Mouse (Mus musculus) MEL (cell line): ENCODE measurements around the gene Eva1b. TPM values are rescaled to one million over a fixed set of nuclear protein-coding genes. Genes with fewer than 3 reads are reported as not detected.

Source experiments
- DNase-seq: peaks from one replicate; pipeline ENCODE4 v3.0.0; 2011; ENCODE audit warnings: low read depth, low spot score
- H3K27ac ChIP-seq: 2 replicates; pipeline ENCODE4 v1.5.1; 2012; ENCODE audit warnings: low read depth, mild to moderate bottlenecking, control low read depth, low read length, moderate library complexity; ENCODE audit not compliant: control insufficient read depth
- H3K27me3 ChIP-seq, 2 experiments: fragments of 150-350 bp in 1 of 2; sonication (generic) in 1 of 2; 2 replicates each; pipeline ENCODE4 v1.6.1; 2012; ENCODE audit warnings: low read length in 2 of 2, mild to moderate bottlenecking in 2 of 2, improper control_type of control experiment in 1 of 2, moderate library complexity in 1 of 2; ENCODE audit not compliant: insufficient read depth in 2 of 2, control insufficient read depth in 1 of 2
- H3K36me3 ChIP-seq, 2 experiments: 2 replicates each; pipeline ENCODE4 v1.6.1; 2012 to 2014; ENCODE audit warnings: low read length in 2 of 2, improper control_type of control experiment in 1 of 2, inconsistent platforms in 1 of 2, mild to moderate bottlenecking in 1 of 2; ENCODE audit not compliant: insufficient read depth in 2 of 2, control insufficient read depth in 1 of 2
- H3K4me1 ChIP-seq, 2 experiments: fragments of 150-350 bp in 1 of 2; sonication (generic) in 1 of 2; 2 replicates each; pipeline ENCODE4 v1.6.1; 2012; ENCODE audit warnings: low read length in 2 of 2, improper control_type of control experiment in 1 of 2, mild to moderate bottlenecking in 1 of 2; ENCODE audit not compliant: insufficient read depth in 2 of 2, control insufficient read depth in 1 of 2
- H3K4me3 ChIP-seq, 2 experiments: fragments of 150-350 bp in 1 of 2; sonication (generic) in 1 of 2; 2 replicates each; pipeline ENCODE4 v1.5.1; 2012; ENCODE audit warnings: low read depth in 2 of 2, low read length in 2 of 2, mild to moderate bottlenecking in 2 of 2, moderate library complexity in 2 of 2, control low read depth in 1 of 2, improper control_type of control experiment in 1 of 2; ENCODE audit not compliant: control insufficient read depth in 1 of 2, insufficient read depth in 1 of 2
- H3K79me2 ChIP-seq: 2 replicates; pipeline ENCODE4 v1.6.1; 2012; ENCODE audit warnings: mild to moderate bottlenecking, low read length, moderate library complexity; ENCODE audit not compliant: control insufficient read depth, poor library complexity, insufficient read depth
- H3K9ac ChIP-seq: 2 replicates; pipeline ENCODE4 v1.6.1; 2012; ENCODE audit warnings: low read depth, mild to moderate bottlenecking, control low read depth, low read length, moderate library complexity; ENCODE audit not compliant: control insufficient read depth, poor library complexity, severe bottlenecking
- H3K9me3 ChIP-seq: fragments of 150-350 bp; sonication (generic); replicated peaks from 2 replicates; pipeline ENCODE4 v1.6.1; 2012; ENCODE audit warnings: mild to moderate bottlenecking, low read length, improper control_type of control experiment, moderate library complexity; ENCODE audit not compliant: insufficient read depth
- CHD2 ChIP-seq: IDR thresholded peaks from 2 replicates; pipeline ENCODE4 v1.6.1; 2011; ENCODE audit warnings: low read length, improper control_type of control experiment
- E2F4 ChIP-seq: IDR thresholded peaks from 2 replicates; pipeline ENCODE4 v1.6.1; 2011; ENCODE audit warnings: low read depth, low read length, improper control_type of control experiment, borderline replicate concordance
- ETS1 ChIP-seq: IDR thresholded peaks from 2 replicates; pipeline ENCODE4 v1.6.1; 2012; ENCODE audit warnings: low read depth, mild to moderate bottlenecking, inconsistent platforms, low read length, improper control_type of control experiment, moderate library complexity
- GABPA ChIP-seq: IDR thresholded peaks from 2 replicates; pipeline ENCODE4 v1.6.1; 2012; ENCODE audit warnings: low read depth, mild to moderate bottlenecking, inconsistent platforms, low read length, improper control_type of control experiment, moderate library complexity
- HCFC1 ChIP-seq: IDR thresholded peaks from 2 replicates; pipeline ENCODE4 v1.6.1; 2012; ENCODE audit warnings: low read depth, mild to moderate bottlenecking, inconsistent platforms, low read length, improper control_type of control experiment, moderate library complexity
- KAT2A ChIP-seq: conservative IDR thresholded peaks from 2 replicates; pipeline ENCODE4 v1.6.1; 2012; ENCODE audit warnings: low read depth, low read length, improper control_type of control experiment, inconsistent platforms
- MAX ChIP-seq: IDR thresholded peaks from 2 replicates; pipeline ENCODE4 v1.6.1; 2011; ENCODE audit warnings: low read length, improper control_type of control experiment
- MAZ ChIP-seq: IDR thresholded peaks from 2 replicates; pipeline ENCODE4 v1.6.1; 2012; ENCODE audit warnings: low read depth, mild to moderate bottlenecking, inconsistent platforms, low read length, improper control_type of control experiment
- MEF2A ChIP-seq: IDR thresholded peaks from 2 replicates; pipeline ENCODE4 v1.6.1; 2014; ENCODE audit warnings: low read depth, mild to moderate bottlenecking, inconsistent platforms, low read length, improper control_type of control experiment; ENCODE audit not compliant: poor library complexity, insufficient replicate concordance, severe bottlenecking; ENCODE audit errors: extremely low read depth
- MYB ChIP-seq: IDR thresholded peaks from 2 replicates; pipeline ENCODE4 v1.6.1; 2011; ENCODE audit warnings: mild to moderate bottlenecking, low read depth, low read length, improper control_type of control experiment
- NELFE ChIP-seq: IDR thresholded peaks from 2 replicates; pipeline ENCODE4 v1.6.1; 2011; ENCODE audit warnings: low read depth, low read length, improper control_type of control experiment
- POLR2AphosphoS2 ChIP-seq: IDR thresholded peaks from 2 replicates; pipeline ENCODE4 v1.6.1; 2011; ENCODE audit warnings: low read length, improper control_type of control experiment
- POLR2AphosphoS5 ChIP-seq: IDR thresholded peaks from 2 replicates; pipeline ENCODE4 v1.6.1; 2012; ENCODE audit warnings: low read depth, borderline replicate concordance, mild to moderate bottlenecking, inconsistent platforms, low read length, moderate library complexity, mixed read lengths
- RAD21 ChIP-seq: IDR thresholded peaks from 2 replicates; pipeline ENCODE4 v1.6.1; 2011; ENCODE audit warnings: mild to moderate bottlenecking, low read depth, low read length, improper control_type of control experiment
- TAL1 ChIP-seq: IDR thresholded peaks from 2 replicates; pipeline ENCODE4 v1.6.1; 2012; ENCODE audit warnings: mild to moderate bottlenecking, inconsistent platforms, low read length, moderate library complexity, mixed read lengths
- UBTF ChIP-seq: IDR thresholded peaks from 2 replicates; pipeline ENCODE4 v1.6.1; 2012; ENCODE audit warnings: low read depth, mild to moderate bottlenecking, inconsistent platforms, low read length, improper control_type of control experiment, moderate library complexity, borderline replicate concordance; ENCODE audit not compliant: insufficient read depth
- USF1 ChIP-seq: IDR thresholded peaks from 2 replicates; pipeline ENCODE4 v1.6.1; 2014; ENCODE audit warnings: low read depth, mild to moderate bottlenecking, inconsistent platforms, low read length, improper control_type of control experiment, moderate library complexity
- USF2 ChIP-seq, 2 experiments: IDR thresholded peaks; 2 replicates each; pipeline ENCODE4 v1.6.1; 2011 to 2012; ENCODE audit warnings: improper control_type of control experiment in 2 of 2, low read length in 2 of 2, borderline replicate concordance in 1 of 2, inconsistent platforms in 1 of 2, low read depth in 1 of 2, mild to moderate bottlenecking in 1 of 2; ENCODE audit not compliant: insufficient read depth in 1 of 2
- ZC3H11A ChIP-seq: IDR thresholded peaks from 2 replicates; pipeline ENCODE4 v1.6.1; 2012; ENCODE audit warnings: low read depth, mild to moderate bottlenecking, inconsistent platforms, low read length, improper control_type of control experiment
- ZKSCAN1 ChIP-seq: IDR thresholded peaks from 2 replicates; pipeline ENCODE4 v1.6.1; 2012; ENCODE audit warnings: low read depth, mild to moderate bottlenecking, inconsistent platforms, low read length, improper control_type of control experiment, moderate library complexity
- polyA plus RNA-seq, 2 experiments: library from polyadenylated mRNA; stranded (reverse) in 1 of 2; unstranded in 1 of 2; fragments of >175 nt in 1 of 2; fragments of >200 nt in 1 of 2; gene quantifications; 2 replicates each; pipeline versions ENCODE4 v1.2.1 to v1.2.4; 2012; ENCODE audit warnings: low replicate concordance in 2 of 2, low read depth in 1 of 2; ENCODE audit not compliant: insufficient read length in 2 of 2, insufficient read depth in 1 of 2, missing spikeins in 1 of 2
- total RNA-seq: library from RNA; depleted of rRNA; stranded (reverse); fragments of 300-350 nt; gene quantifications from 2 replicates; pipeline ENCODE4 v1.2.3, GENCODE M21; 2012; rRNA removed

The Eva1b gene
- total RNA-seq (9.3 and 9.6 TPM in 2 replicates), polyA plus RNA-seq (10 to 100 TPM in 1 of 2 experiments, not detected in 1; 12.2 TPM)

GRCm38 (mm10) chr4:126147533-126148160, at the start of gene Eva1b:
TSS of gene Eva1b (plus strand) at chr4:126147744.
- TF ChIP-seq POLR2AphosphoS5: no peak
- no peak for TF ChIP-seq MYB
- TF ChIP-seq MAZ: no peak
- TF ChIP-seq MEF2A: no peak
- TF ChIP-seq POLR2AphosphoS2: no peak
- no peak for TF ChIP-seq ETS1
- TF ChIP-seq TAL1: no peak
- TF ChIP-seq RAD21: no peak
- no peak for TF ChIP-seq ZKSCAN1
- TF ChIP-seq NELFE: no peak
- TF ChIP-seq E2F4: no peak
- TF ChIP-seq GABPA: no peak
- TF ChIP-seq USF1: no peak
- TF ChIP-seq CHD2: no peak
- no peak for TF ChIP-seq UBTF
- no peak for TF ChIP-seq USF2 (IDR thresholded peaks at IDR 0.05; ENCODE audit: borderline replicate concordance in 1 of 2, insufficient read depth in 1 of 2, low read depth in 1 of 2, low read length in 2 of 2)
- TF ChIP-seq MAX: no peak
- no peak for TF ChIP-seq ZC3H11A
- no peak for TF ChIP-seq HCFC1
- no peak for TF ChIP-seq KAT2A
- Histone ChIP-seq H3K4me3 (peak within 1 kb of the TSS; percentile 62 to 82), H3K36me3 (no peaks in the 10 kb centered on the region), H3K27me3 (no peaks in the 10 kb centered on the region), H3K4me1 (peaks cover 0 to 7% of the 10 kb centered on the region in 2 experiments; a peak in 2 of 4 replicates), H3K27ac (no peak within 1 kb of the TSS), H3K9me3 (no peaks in the 10 kb centered on the region), H3K9ac (peak within 1 kb of the TSS; percentile 65), H3K79me2 (no peaks in the 10 kb centered on the region)
- no peak for DNase-seq
